Mouse (Mus musculus) lung, adult 2 months (tissue): ENCODE measurements at regions not wholly inside any gene's neighbourhood (a gene's known extent, or its start where the extent isn't known, plus 50 kb on each side); places are given as distances from the start of the nearest gene placed in this dataset.

Source experiments
- CTCF ChIP-seq: fragments of 200-500 bp; IDR thresholded peaks from 2 replicates; pipeline ENCODE4 v1.5.1; 2011; ENCODE audit warnings: mild to moderate bottlenecking, low read length, control low read depth; ENCODE audit not compliant: insufficient read depth
- POLR2A ChIP-seq: fragments of 200-500 bp; IDR thresholded peaks from 2 replicates; pipeline ENCODE4 v1.6.1; 2011; ENCODE audit warnings: low read depth, mild to moderate bottlenecking, control low read depth, low read length, borderline replicate concordance; ENCODE audit errors: extremely low read depth

DNA sequence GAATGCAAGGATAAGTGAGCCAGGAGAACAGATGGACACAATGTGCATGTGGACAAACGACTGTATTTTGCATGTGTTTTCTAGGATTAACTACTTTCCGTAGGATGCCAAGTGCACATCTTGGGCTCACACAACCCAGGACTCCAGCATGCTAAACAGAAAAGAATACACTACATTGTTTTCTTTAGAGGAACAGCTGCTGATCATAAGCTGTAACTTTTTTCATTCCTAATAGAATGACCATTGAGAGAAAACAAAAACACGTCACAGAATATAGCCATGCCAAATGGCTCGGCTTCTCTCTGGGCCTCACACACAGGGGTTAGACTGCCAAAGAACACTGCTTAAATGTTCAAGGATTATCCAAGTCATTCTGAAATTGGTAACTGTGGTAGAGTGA, 765.2 kb downstream of the Gsdmc2 start:
- TF ChIP-seq POLR2A (no peak), CTCF (no peak)
